Mouse (Mus musculus) gastrocnemius, adult 8-10 months (tissue): ENCODE measurements around the gene Hic2. TPM values are rescaled to one million over a fixed set of nuclear protein-coding genes. Genes with fewer than 3 reads are reported as not detected.
"Not testable (repeated sequence)": the region's sequence is repeated elsewhere in the genome, so short reads cannot be mapped to it uniquely, and the experiment has no call there.

Source experiments
- DNase-seq, 2 experiments: peaks; one replicate each; pipeline ENCODE4 v3.0.0; 2022; ENCODE audit warnings: low spot score in 2 of 2
- total RNA-seq, 4 experiments: library from RNA; stranded (reverse); gene quantifications; 2 replicates each; pipeline ENCODE4 v1.2.4; 2022

Hic2 gene
- total RNA-seq: 1 to 10 TPM; 1.1 to 1.5 (median 1.4) TPM

GRCm38 (mm10) chr16:17232794-17233701 lies at the start of gene Hic2:
TSS of gene Hic2 (plus strand) at chr16:17233572.
- peak; percentile 92 for DNase-seq

GRCm38 (mm10) chr16:17185475-17185874 lies 47.9 kb upstream of the Hic2 start:
- no peak for DNase-seq

GRCm38 (mm10) chr16:17193823-17194222 lies 39.5 kb upstream of the Hic2 start:
- no peak for DNase-seq

- DNase-seq: no peak
These were observed 33.0 kb upstream of the Hic2 start for GRCm38 (mm10) chr16:17200121-17200952.

GRCm38 (mm10) chr16:17200953-17201707 lies 32.2 kb upstream of the Hic2 start:
- DNase-seq: peak; percentile 62 to 68

- DNase-seq: no peak
These were observed 31.4 kb upstream of the Hic2 start for GRCm38 (mm10) chr16:17201977-17202376.

GRCm38 (mm10) chr16:17202549-17202948 lies 30.8 kb upstream of the Hic2 start, which contains the start of gene Ube2l3:
TSS of gene Ube2l3 (minus strand) at chr16:17202649.
- DNase-seq: no peak

- DNase-seq: no peak
These were observed 28.4 kb upstream of the Hic2 start for GRCm38 (mm10) chr16:17204990-17205389.

GRCm38 (mm10) chr16:17208389-17209361 lies 24.7 kb upstream of the Hic2 start, which contains the start of gene Rimbp3:
TSS of gene Rimbp3 (plus strand) at chr16:17208603.
- peak; percentile 64 to 70 for DNase-seq

GRCm38 (mm10) chr16:17209404-17209960 lies 23.9 kb upstream of the Hic2 start:
- peak in 1 of 2 experiments; percentile 8 for DNase-seq

- peak; percentile 72 to 86 for DNase-seq
These were observed 23.2 kb upstream of the Hic2 start for GRCm38 (mm10) chr16:17209981-17210838.

- DNase-seq: no peak
These were observed 16.3 kb upstream of the Hic2 start for GRCm38 (mm10) chr16:17216934-17217633.

- no peak for DNase-seq
These were observed 13.1 kb upstream of the Hic2 start for GRCm38 (mm10) chr16:17220127-17220733.

GRCm38 (mm10) chr16:17222197-17222596 lies 11.2 kb upstream of the Hic2 start:
- peak; percentile 84 to 87 for DNase-seq

- no peak for DNase-seq
These were observed 7.8 kb upstream of the Hic2 start for GRCm38 (mm10) chr16:17225584-17225983.

- no peak for DNase-seq
These were observed 6.9 kb upstream of the Hic2 start for GRCm38 (mm10) chr16:17226496-17226895.

- not testable (repeated sequence) for DNase-seq
These were observed 1.8 kb upstream of the Hic2 start for GRCm38 (mm10) chr16:17231523-17231922.
